Mouse (Mus musculus) CH12.LX (cell line): ENCODE measurements at regions not wholly inside any gene's neighbourhood (a gene's known extent, or its start where the extent isn't known, plus 50 kb on each side); places are given as distances from the start of the nearest gene placed in this dataset.

Experiments used
- CTCF ChIP-seq, 2 experiments: IDR thresholded peaks in 1 of 2; conservative IDR thresholded peaks in 1 of 2; 2 replicates each; pipeline ENCODE4 v1.5.1; 2011 to 2012; ENCODE audit warnings: low read depth in 2 of 2, low read length in 2 of 2, improper control_type of control experiment in 1 of 2, inconsistent platforms in 1 of 2, mild to moderate bottlenecking in 1 of 2, moderate library complexity in 1 of 2
- E2F4 ChIP-seq: IDR thresholded peaks from 2 replicates; pipeline ENCODE4 v1.6.1; 2011; ENCODE audit warnings: low read depth, low read length, improper control_type of control experiment; ENCODE audit not compliant: insufficient replicate concordance
- MAX ChIP-seq: IDR thresholded peaks from 2 replicates; pipeline ENCODE4 v1.6.1; 2011; ENCODE audit warnings: low read length, improper control_type of control experiment
- MXI1 ChIP-seq: IDR thresholded peaks from 2 replicates; pipeline ENCODE4 v1.6.1; 2011; ENCODE audit warnings: mild to moderate bottlenecking, low read depth, low read length, improper control_type of control experiment
- NRF1 ChIP-seq: IDR thresholded peaks from 2 replicates; pipeline ENCODE4 v1.6.1; 2014; ENCODE audit warnings: low read depth, mild to moderate bottlenecking, inconsistent platforms, low read length, improper control_type of control experiment, moderate library complexity
- POLR2A ChIP-seq: IDR thresholded peaks from 2 replicates; pipeline ENCODE4 v1.6.1; 2011; ENCODE audit warnings: low read depth, mild to moderate bottlenecking, improper control_type of control experiment, low read length
- POLR2AphosphoS2 ChIP-seq: IDR thresholded peaks from 2 replicates; pipeline ENCODE4 v1.6.1; 2011; ENCODE audit warnings: low read depth, low read length, improper control_type of control experiment

DNA sequence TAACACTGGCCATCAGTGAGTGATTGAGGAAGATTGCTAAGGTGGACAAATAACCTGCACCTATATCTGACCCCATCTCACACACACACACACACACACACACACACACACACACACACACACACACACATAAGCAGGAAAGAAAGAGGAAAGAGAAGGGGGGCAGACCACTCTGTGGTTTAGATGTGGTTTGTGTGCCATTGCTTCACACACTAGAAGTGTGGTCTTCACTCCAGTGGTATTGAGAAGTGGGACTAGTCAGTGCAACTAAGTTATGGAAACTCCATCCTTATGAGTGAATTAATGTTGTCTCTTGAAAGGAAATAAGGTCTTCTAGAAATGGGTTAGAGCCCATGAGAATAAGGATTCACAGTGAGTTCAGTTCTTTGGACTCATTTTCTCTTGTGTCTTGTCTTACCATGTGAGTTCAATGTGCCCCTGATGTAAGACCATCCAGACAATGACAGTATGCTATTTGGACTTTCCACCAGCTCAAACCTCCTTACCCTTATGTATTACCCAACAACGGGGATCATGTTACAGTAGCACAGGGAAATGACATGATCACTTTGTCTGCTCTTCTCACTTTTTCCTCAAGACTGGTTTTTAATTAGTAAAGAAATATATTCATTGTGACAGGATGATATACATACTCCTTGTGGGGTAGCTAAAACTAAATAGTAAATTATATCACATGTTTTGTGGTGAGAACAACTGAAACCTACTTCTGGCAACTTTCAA is 88.7 kb downstream of the A730009L09Rik start:
- TF ChIP-seq E2F4: 0 out of 2 replicates have a peak, but pooled peaks have one; percentile 60
- peak; percentile 55; the same call in 1 of the 2 replicates for TF ChIP-seq POLR2AphosphoS2
- TF ChIP-seq CTCF (conservative IDR thresholded peaks at IDR 0.05 in 1 of 2, IDR thresholded peaks at IDR 0.05 in 1 of 2; ENCODE audit: low read depth in 2 of 2, low read length in 2 of 2): no peak
- no peak for TF ChIP-seq NRF1
- peak; percentile 81 for TF ChIP-seq MAX
- TF ChIP-seq POLR2A: no peak
- no peak for TF ChIP-seq MXI1
